Mouse (Mus musculus) CH12.LX (cell line): ENCODE measurements around the gene Mcmbp.

ENCODE experiments used
- CHD1 ChIP-seq: IDR thresholded peaks from 2 replicates; pipeline ENCODE4 v1.6.1; 2012; ENCODE audit warnings: low read depth, low read length, improper control_type of control experiment, inconsistent platforms
- CHD2 ChIP-seq: IDR thresholded peaks from 2 replicates; pipeline ENCODE4 v1.6.1; 2011; ENCODE audit warnings: low read length, improper control_type of control experiment
- CTCF ChIP-seq, 2 experiments: IDR thresholded peaks in 1 of 2; conservative IDR thresholded peaks in 1 of 2; 2 replicates each; pipeline ENCODE4 v1.5.1; 2011 to 2012; ENCODE audit warnings: low read depth in 2 of 2, low read length in 2 of 2, improper control_type of control experiment in 1 of 2, inconsistent platforms in 1 of 2, mild to moderate bottlenecking in 1 of 2, moderate library complexity in 1 of 2
- E2F4 ChIP-seq: IDR thresholded peaks from 2 replicates; pipeline ENCODE4 v1.6.1; 2011; ENCODE audit warnings: low read depth, low read length, improper control_type of control experiment; ENCODE audit not compliant: insufficient replicate concordance
- ELF1 ChIP-seq: IDR thresholded peaks from 2 replicates; pipeline ENCODE4 v1.6.1; 2014; ENCODE audit warnings: low read depth, mild to moderate bottlenecking, inconsistent platforms, low read length, improper control_type of control experiment
- JUN ChIP-seq: IDR thresholded peaks from 2 replicates; pipeline ENCODE4 v1.6.1; 2011; ENCODE audit warnings: low read depth, mild to moderate bottlenecking, low read length, improper control_type of control experiment, moderate library complexity; ENCODE audit not compliant: insufficient read depth
- MAX ChIP-seq: IDR thresholded peaks from 2 replicates; pipeline ENCODE4 v1.6.1; 2011; ENCODE audit warnings: low read length, improper control_type of control experiment
- MAZ ChIP-seq: IDR thresholded peaks from 2 replicates; pipeline ENCODE4 v1.6.1; 2012; ENCODE audit warnings: low read depth, mild to moderate bottlenecking, inconsistent platforms, low read length, improper control_type of control experiment, moderate library complexity
- MXI1 ChIP-seq: IDR thresholded peaks from 2 replicates; pipeline ENCODE4 v1.6.1; 2011; ENCODE audit warnings: mild to moderate bottlenecking, low read depth, low read length, improper control_type of control experiment
- NELFE ChIP-seq: IDR thresholded peaks from 2 replicates; pipeline ENCODE4 v1.6.1; 2011; ENCODE audit warnings: low read depth, low read length, improper control_type of control experiment
- NRF1 ChIP-seq: IDR thresholded peaks from 2 replicates; pipeline ENCODE4 v1.6.1; 2014; ENCODE audit warnings: low read depth, mild to moderate bottlenecking, inconsistent platforms, low read length, improper control_type of control experiment, moderate library complexity
- POLR2A ChIP-seq: IDR thresholded peaks from 2 replicates; pipeline ENCODE4 v1.6.1; 2011; ENCODE audit warnings: low read depth, mild to moderate bottlenecking, improper control_type of control experiment, low read length
- ZNF384 ChIP-seq: IDR thresholded peaks from 2 replicates; pipeline ENCODE4 v1.6.1; 2012; ENCODE audit warnings: low read depth, low read length, improper control_type of control experiment, inconsistent platforms

DNA sequence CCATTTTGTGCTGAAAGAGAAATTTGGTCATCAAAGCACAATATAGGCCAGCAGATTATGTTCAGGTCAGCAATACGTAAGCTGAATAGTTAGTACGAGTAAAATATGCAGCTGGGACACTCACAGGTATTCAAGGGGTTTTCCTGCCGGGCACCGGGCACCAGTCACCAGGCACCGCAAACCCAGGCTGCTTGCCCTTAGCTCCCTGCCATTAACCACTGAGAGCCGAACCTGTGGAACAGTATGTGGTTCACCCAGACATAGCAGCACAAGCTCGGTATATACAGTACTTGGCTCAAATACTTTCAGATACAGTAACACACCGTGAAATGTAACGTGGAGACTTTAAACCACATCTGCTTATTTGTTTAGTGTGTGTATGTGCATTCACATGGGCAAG, 15.1 kb downstream of the Mcmbp start:
- TF ChIP-seq CTCF (conservative IDR thresholded peaks at IDR 0.05 in 1 of 2, IDR thresholded peaks at IDR 0.05 in 1 of 2; ENCODE audit: low read depth in 2 of 2, low read length in 2 of 2) (no peak), NRF1 (no peak), MAZ (no peak), NELFE (no peak), CHD1 (no peak), POLR2A (no peak), MXI1 (no peak), CHD2 (no peak), MAX (no peak), E2F4 (no peak), ZNF384 (no peak), ELF1 (no peak), JUN (no peak)
